Mouse (Mus musculus): ENCODE results near the gene Qprt. TPM values are rescaled to one million over a fixed set of nuclear protein-coding genes. Genes with fewer than 3 reads are reported as not detected.

Qprt gene
- 0.25 TPM in 1 of 2 replicates, not detected in the other for polyA plus RNA-seq (2011; ENCODE audit: insufficient read length, low read depth, missing spikeins)

DNA sequence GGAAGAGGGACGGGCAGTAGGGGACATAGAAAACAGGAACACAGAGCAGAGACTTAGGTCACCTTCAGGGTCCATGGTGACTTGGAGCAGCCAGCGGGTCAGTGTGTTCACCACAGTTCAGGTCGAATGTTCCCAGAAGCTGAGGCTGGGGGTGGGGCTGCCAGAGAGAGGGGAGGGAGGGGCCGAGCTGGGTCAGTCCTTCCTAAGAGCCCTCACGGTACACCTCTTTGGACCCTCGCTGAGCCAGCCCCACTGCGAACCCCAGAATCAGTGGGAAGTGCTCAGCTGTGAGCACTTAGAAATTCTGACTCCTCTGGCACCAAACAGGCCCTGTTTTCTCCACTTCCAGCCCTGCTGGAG lies at the start of gene Qprt:
TSS of gene Qprt (minus strand) at position 316 of the 360 bp plus-strand sequence.
- Histone ChIP-seq H3K4me1 (ENCODE audit: control insufficient read depth, insufficient read depth, low read length) (peaks cover 8% of the 10 kb centered on the region; the same call in 1 of the 2 replicates), H3K27ac (ENCODE audit: insufficient read depth, low read length) (no peak within 1 kb of the TSS), H3K4me3 (ENCODE audit: insufficient read depth, low read length) (no peak within 1 kb of the TSS)
- TF ChIP-seq CTCF (IDR thresholded peaks at IDR 0.05; ENCODE audit: borderline replicate concordance, insufficient read depth, low read length), result no peak
- no peak for TF ChIP-seq POLR2A (IDR thresholded peaks at IDR 0.05; ENCODE audit: low read depth, low read length)

DNA sequence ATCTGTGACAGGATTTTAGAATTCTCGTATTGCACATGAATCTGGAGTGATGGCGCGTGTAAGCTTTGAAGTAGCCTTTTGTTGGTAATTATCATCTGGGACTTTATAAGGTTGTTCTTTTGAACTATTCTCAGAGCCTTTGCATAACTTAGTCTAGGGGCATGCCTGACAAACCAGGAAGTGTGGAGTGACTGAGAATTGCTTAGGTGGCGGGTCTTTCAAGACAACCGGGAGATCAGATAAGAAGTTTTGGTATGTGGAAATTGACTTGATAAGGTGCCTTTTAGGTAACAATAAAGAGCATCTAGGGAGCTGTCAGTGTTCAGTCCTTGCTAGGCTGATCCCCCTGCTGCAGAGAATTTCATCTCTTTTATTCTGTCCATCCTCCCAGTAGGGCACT lies 44.5 kb upstream of the Qprt start:
- Histone ChIP-seq H3K4me1 (ENCODE audit: control insufficient read depth, insufficient read depth, low read length) (no peaks in the 10 kb centered on the region), H3K27ac (ENCODE audit: insufficient read depth, low read length) (no peak overlapping the region), H3K4me3 (ENCODE audit: insufficient read depth, low read length) (no peak overlapping the region)
- no peak for TF ChIP-seq CTCF (IDR thresholded peaks at IDR 0.05; ENCODE audit: borderline replicate concordance, insufficient read depth, low read length)
- TF ChIP-seq POLR2A (IDR thresholded peaks at IDR 0.05; ENCODE audit: low read depth, low read length), result no peak

DNA sequence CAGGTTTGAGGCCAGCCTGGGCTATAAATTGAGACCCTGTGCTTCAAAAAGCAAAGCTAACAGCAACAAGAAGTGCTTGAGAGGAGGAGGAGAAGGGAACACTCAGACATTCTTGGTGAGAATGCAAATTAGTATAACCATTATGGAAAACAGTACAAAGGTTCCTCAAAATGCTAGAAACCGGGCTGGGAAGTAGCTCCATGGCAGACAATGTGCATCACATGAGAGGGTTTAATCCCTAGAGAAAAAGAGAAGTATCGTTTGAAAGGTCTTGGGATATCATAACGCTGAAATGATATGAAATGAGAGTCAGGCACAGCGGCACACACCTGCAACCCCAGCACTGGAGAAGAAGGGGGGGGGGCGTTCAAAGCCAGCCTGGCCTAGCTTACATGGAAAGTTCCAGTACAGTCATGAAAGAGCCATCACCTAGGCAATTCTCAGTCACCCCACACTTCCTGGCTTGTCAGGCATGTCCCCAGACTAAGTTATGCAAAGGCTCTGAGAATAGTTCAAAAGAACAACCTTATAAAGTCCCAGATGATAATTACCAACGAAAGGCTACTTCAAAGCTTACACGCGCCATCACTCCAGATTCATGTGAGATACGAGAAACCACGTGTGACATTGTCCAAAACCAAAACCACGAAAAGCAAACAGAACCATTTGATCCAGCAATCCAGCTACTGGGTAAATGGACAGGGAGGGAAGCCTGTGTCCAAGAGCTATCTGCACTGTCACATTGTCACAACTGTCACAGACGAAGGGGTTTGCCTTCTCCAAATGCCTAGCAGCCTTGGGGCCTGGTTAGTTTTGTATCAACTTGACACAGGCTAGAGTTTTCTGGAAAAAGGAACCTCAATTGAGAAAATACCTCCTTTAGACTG lies 43.8 kb upstream of the Qprt start:
- TF ChIP-seq CTCF (IDR thresholded peaks at IDR 0.05; ENCODE audit: borderline replicate concordance, insufficient read depth, low read length) (no peak), POLR2A (IDR thresholded peaks at IDR 0.05; ENCODE audit: low read depth, low read length) (no peak)
- Histone ChIP-seq H3K4me3 (ENCODE audit: insufficient read depth, low read length) (no peak overlapping the region), H3K27ac (ENCODE audit: insufficient read depth, low read length) (no peak overlapping the region), H3K4me1 (ENCODE audit: control insufficient read depth, insufficient read depth, low read length) (no peaks in the 10 kb centered on the region)

DNA sequence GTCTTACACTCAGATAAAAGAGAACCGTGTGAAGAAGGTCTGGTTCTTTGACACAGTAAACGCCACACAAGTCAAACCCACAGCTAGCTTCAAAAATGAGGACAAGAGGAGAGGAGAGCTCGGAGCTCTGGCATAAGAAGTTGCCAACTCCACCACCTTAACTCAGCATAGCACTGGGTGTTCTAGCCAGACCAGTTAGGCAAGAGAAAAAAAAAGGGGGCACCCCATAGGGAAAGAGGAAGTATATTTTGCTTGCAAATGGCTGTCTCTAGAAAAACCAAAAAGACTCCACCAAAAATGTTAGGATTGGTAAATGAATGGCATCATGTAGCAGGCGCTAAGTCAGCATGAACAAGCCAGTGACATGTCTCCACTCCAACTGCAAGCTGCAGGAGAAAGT lies 42.0 kb upstream of the Qprt start:
- Histone ChIP-seq H3K4me3 (ENCODE audit: insufficient read depth, low read length) (no peak overlapping the region), H3K27ac (ENCODE audit: insufficient read depth, low read length) (no peak overlapping the region), H3K4me1 (ENCODE audit: control insufficient read depth, insufficient read depth, low read length) (no peaks in the 10 kb centered on the region)

DNA sequence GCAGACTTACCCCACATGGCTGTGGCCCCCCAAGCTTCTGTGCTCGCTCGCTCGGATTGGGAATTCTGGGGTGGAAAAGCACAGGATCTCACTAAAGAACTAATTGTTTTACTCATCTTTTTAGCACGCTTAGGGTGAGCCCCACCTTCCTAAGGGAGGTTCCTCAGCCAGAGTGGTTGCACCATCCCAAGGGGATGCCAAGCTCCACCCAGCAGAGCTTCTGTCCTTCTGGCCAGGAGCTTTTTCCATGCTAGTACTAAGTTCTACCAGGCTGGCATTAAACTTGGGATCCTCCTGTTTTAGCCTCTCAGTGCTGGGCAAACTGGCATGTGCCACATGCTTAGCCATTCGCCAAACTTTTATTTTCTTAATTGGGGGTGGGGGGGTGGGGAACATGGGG lies 40.5 kb upstream of the Qprt start:
- TF ChIP-seq POLR2A (IDR thresholded peaks at IDR 0.05; ENCODE audit: low read depth, low read length) (no peak), CTCF (IDR thresholded peaks at IDR 0.05; ENCODE audit: borderline replicate concordance, insufficient read depth, low read length) (no peak)
- Histone ChIP-seq H3K27ac (ENCODE audit: insufficient read depth, low read length) (no peak overlapping the region), H3K4me3 (ENCODE audit: insufficient read depth, low read length) (no peak overlapping the region), H3K4me1 (ENCODE audit: control insufficient read depth, insufficient read depth, low read length) (peaks cover 3% of the 10 kb centered on the region; the same call in 1 of the 2 replicates)

More for the DNA sequence above, 42.0 kb upstream of the Qprt start:
- no peak for TF ChIP-seq CTCF (IDR thresholded peaks at IDR 0.05; ENCODE audit: borderline replicate concordance, insufficient read depth, low read length)
- no peak for TF ChIP-seq POLR2A (IDR thresholded peaks at IDR 0.05; ENCODE audit: low read depth, low read length)

DNA sequence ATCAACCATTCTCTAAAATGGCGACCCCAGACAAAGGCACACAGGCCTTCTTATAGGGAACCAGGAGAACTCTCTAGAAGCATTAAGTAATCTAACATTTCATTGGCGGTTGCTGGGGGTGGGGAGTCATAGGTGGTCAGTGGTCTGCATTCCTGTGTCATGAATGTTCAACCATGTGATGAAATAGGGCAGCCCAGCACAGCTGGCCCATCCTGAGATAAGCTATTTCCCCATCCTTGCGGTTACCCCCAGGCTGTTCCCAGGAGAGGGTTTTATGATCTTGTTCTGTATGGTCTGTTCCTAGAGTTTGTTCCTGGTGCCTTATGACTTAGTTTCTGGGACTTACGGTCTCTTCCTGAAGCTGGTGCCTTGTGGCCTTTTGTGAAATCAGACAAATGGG lies 35.5 kb upstream of the Qprt start:
- TF ChIP-seq CTCF (IDR thresholded peaks at IDR 0.05; ENCODE audit: borderline replicate concordance, insufficient read depth, low read length) (no peak), POLR2A (IDR thresholded peaks at IDR 0.05; ENCODE audit: low read depth, low read length) (no peak)

DNA sequence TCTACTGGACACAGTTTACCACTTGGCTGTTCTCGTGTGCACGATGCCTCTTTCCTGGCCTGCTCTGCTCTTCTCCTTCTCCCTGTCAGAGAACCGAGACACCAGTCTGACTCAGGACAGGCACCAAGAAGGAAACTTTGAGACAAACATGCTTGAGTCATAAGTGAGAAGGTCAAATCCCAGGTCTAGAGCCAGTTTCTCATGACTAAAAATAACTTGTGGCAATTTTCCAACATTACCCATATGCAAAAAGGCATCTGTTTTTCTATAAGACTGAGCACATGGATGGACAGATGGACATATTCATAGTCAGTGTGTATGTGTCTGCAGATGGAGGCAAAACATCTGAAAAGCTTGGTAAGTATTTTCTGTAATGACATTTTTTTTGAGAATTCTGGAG lies 31.5 kb upstream of the Qprt start:
- TF ChIP-seq POLR2A (IDR thresholded peaks at IDR 0.05; ENCODE audit: low read depth, low read length) (no peak), CTCF (IDR thresholded peaks at IDR 0.05; ENCODE audit: borderline replicate concordance, insufficient read depth, low read length) (no peak)
- H3K27ac ChIP-seq (ENCODE audit: insufficient read depth, low read length), result peak overlapping the region; percentile 65; the same call in 1 of the 2 replicates
- peaks cover 11% of the 10 kb centered on the region for H3K4me1 ChIP-seq (ENCODE audit: control insufficient read depth, insufficient read depth, low read length)
- H3K4me3 ChIP-seq (ENCODE audit: insufficient read depth, low read length), result no peak overlapping the region

More for the DNA sequence above, 35.5 kb upstream of the Qprt start:
- Histone ChIP-seq H3K27ac (ENCODE audit: insufficient read depth, low read length) (no peak overlapping the region; the same call in 1 of the 2 replicates), H3K4me1 (ENCODE audit: control insufficient read depth, insufficient read depth, low read length) (peaks cover 7% of the 10 kb centered on the region; the same call in 1 of the 2 replicates), H3K4me3 (ENCODE audit: insufficient read depth, low read length) (no peak overlapping the region)

DNA sequence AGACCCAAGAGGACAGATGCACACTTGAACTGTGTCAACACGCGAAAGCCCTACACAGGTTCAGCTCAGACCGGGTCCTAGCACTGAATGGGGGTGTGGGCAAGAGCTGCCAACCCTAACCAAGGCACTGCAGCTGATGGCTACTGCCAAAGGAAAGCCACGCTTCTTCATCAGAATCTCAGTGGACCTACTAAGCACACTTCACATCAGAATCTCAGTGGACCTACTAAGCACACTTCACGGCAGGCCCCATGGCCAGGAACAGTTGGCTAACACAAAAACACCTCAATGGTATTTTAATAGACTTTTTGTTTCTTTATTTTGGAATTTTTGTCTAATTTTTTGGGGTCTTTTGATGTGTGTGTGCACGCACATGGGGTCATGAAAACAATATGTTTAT lies 30.4 kb upstream of the Qprt start:
- peaks cover 7% of the 10 kb centered on the region for H3K4me1 ChIP-seq (ENCODE audit: control insufficient read depth, insufficient read depth, low read length)
- no peak overlapping the region for H3K4me3 ChIP-seq (ENCODE audit: insufficient read depth, low read length)
- no peak for TF ChIP-seq CTCF (IDR thresholded peaks at IDR 0.05; ENCODE audit: borderline replicate concordance, insufficient read depth, low read length)
- no peak for TF ChIP-seq POLR2A (IDR thresholded peaks at IDR 0.05; ENCODE audit: low read depth, low read length)
- peak overlapping the region; percentile 27; the same call in 1 of the 2 replicates for H3K27ac ChIP-seq (ENCODE audit: insufficient read depth, low read length)

DNA sequence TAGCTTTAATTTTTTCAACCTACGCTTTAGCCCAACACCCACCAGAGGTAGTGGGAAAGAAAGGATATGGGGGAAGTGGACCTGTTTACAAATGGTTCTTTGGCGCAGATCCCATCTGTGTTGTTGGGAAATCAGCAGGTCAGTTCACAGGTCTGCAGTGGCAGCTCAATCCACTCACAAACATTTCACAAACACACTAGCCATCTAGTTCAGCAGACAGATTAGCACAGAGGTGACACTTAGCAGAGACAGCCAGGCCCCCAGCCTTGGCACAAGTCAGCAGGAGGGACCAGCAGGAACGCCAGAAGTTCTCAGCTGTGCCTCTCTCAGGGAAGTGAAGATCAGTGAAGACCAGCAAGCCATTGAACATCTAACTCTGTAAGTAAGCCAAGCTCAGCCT lies 25.9 kb upstream of the Qprt start:
- Histone ChIP-seq H3K4me3 (ENCODE audit: insufficient read depth, low read length) (no peak overlapping the region), H3K4me1 (ENCODE audit: control insufficient read depth, insufficient read depth, low read length) (peaks cover 4% of the 10 kb centered on the region; the same call in 1 of the 2 replicates), H3K27ac (ENCODE audit: insufficient read depth, low read length) (no peak overlapping the region)
- no peak for TF ChIP-seq CTCF (IDR thresholded peaks at IDR 0.05; ENCODE audit: borderline replicate concordance, insufficient read depth, low read length)
- TF ChIP-seq POLR2A (IDR thresholded peaks at IDR 0.05; ENCODE audit: low read depth, low read length), result no peak

DNA sequence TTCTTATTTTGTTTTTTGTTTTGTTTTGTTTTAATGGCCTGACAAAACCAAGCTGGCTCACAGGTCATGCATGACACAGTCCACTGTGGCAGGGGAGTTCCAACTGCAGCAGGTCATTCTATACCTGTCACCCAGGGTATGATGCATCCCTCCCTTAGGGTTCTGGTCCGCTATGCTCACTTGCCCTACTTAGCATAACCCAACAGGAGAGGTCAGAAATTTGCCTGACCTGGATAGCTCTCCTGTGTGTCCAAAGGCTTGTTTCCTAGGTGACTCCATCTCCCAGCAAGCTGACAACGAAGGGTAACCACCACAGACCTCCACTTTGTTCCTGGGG lies 24.2 kb upstream of the Qprt start:
- no peak overlapping the region for H3K27ac ChIP-seq (ENCODE audit: insufficient read depth, low read length)
- no peak overlapping the region for H3K4me3 ChIP-seq (ENCODE audit: insufficient read depth, low read length)
- H3K4me1 ChIP-seq (ENCODE audit: control insufficient read depth, insufficient read depth, low read length), result 0 out of 2 replicates have a peak, but pooled peaks cover 4% of the 10 kb centered on the region
- no peak for TF ChIP-seq CTCF (IDR thresholded peaks at IDR 0.05; ENCODE audit: borderline replicate concordance, insufficient read depth, low read length)
